Comparison of ENCODE assay signal across 10 mouse cellular contexts in the genomic region with DNA sequence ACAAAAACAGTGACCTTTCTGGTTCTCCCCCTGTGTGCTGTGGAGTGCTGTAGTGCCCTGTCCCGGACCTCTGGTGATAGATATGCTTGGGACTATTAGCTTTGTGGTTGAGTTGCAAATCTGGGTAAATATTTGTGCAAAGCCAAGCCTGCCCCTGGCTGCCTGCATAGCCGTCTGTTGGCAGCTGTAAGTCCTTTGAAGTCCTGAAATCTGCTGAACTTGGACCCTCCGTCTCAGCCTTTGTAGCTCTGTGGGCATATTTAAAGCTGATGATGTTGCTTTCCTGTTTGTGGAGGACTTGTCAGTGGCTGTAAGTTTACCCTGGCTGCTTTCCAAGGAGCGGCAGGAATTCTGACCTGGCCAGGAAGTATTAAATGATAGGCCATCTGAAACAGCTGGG.
DNase-seq lines count a peak whose midpoint lies in the region; ATAC-seq and TF ChIP-seq lines count a peak whose summit lies in the region.
"Had no signal": no experiment of that assay in that cellular context is flagged by ENCODE, and none has a peak within 500 bp of the region (broad histone marks: within the 10 kb centered on the region; RNA-seq: fewer than 3 reads in every experiment).

No protein-coding gene starts in this region.

- no peaks in the 10 kb centered on the region for H3K36me3 ChIP-seq in heart, embryonic 13.5 days
- no peaks in the 10 kb centered on the region for H3K36me3 ChIP-seq in heart, adult 2 months (ENCODE audit: control insufficient read depth, insufficient read depth, low read length)
- no peaks in the 10 kb centered on the region for H3K36me3 ChIP-seq in embryonic facial prominence, embryonic 11.5 days (replicated peaks; ENCODE audit: control insufficient read depth, insufficient read depth, low read depth, low read length)
- H3K36me3 ChIP-seq in lung, postnatal 0 days (ENCODE audit: insufficient read depth, low read length), result no peaks in the 10 kb centered on the region
- H3K36me3 ChIP-seq: neural tube, embryonic 13.5 days had no signal

- no peaks in the 10 kb centered on the region for H3K9me3 ChIP-seq in heart, embryonic 13.5 days
- no peaks in the 10 kb centered on the region for H3K9me3 ChIP-seq in embryonic facial prominence, embryonic 11.5 days (replicated peaks; ENCODE audit: control insufficient read depth, low read length)
- no peaks in the 10 kb centered on the region for H3K9me3 ChIP-seq in lung, postnatal 0 days (ENCODE audit: low read length)
- H3K9me3 ChIP-seq: neural tube, embryonic 13.5 days had no signal

- H3K4me3 ChIP-seq in heart, embryonic 13.5 days, result no peak overlapping the region
- no peak overlapping the region for H3K4me3 ChIP-seq in heart, adult 2 months
- no peak overlapping the region for H3K4me3 ChIP-seq in embryonic facial prominence, embryonic 11.5 days (ENCODE audit: low read depth, low read length)
- no peak overlapping the region for H3K4me3 ChIP-seq in lung, postnatal 0 days (ENCODE audit: low read depth, low read length)
- H3K4me3 ChIP-seq: erythroblast, embryonic 14.5 days; neural tube, embryonic 13.5 days had no signal

- no peak for ATAC-seq in heart, embryonic 13.5 days (ENCODE audit: extremely low read depth, insufficient number of reproducible peaks, low FRiP score, low TSS enrichment)
- no peak for ATAC-seq in embryonic facial prominence, embryonic 11.5 days (replicated peaks; ENCODE audit: insufficient number of reproducible peaks, low FRiP score, low TSS enrichment, low read depth)
- ATAC-seq in lung, postnatal 0 days, result peak; percentile 66

- no peak for TF ChIP-seq EP300 in heart, adult 2 months (IDR thresholded peaks at IDR 0.05; ENCODE audit: insufficient read depth, low read depth, low read length)
- no peak for TF ChIP-seq EP300 in lung, postnatal 0 days (IDR thresholded peaks at IDR 0.05)

- intact Hi-C loops in heart, adult 2 months (cut with DNase I), result no loop called here

- H3K4me2 ChIP-seq in heart, embryonic 13.5 days, result peak overlapping the region; percentile 4
- no peak overlapping the region for H3K4me2 ChIP-seq in embryonic facial prominence, embryonic 11.5 days (ENCODE audit: low read depth, low read length)
- no peak overlapping the region for H3K4me2 ChIP-seq in lung, postnatal 0 days (replicated peaks; ENCODE audit: low read depth, low read length)
- H3K4me2 ChIP-seq: neural tube, embryonic 13.5 days had no signal

- no peak for DNase-seq in heart, adult 2 months
- peak; percentile 30 for DNase-seq in embryonic facial prominence, embryonic 11.5 days (ENCODE audit: low spot score)
- DNase-seq in kidney, postnatal 14 days, result peak; percentile 77
- DNase-seq in lung, postnatal 0 days (ENCODE audit: low spot score), result peak; percentile 56
- no peak for DNase-seq in cerebellum, adult 9-10 months
- no peak for DNase-seq in right cerebral cortex, postnatal 14 days
- DNase-seq in frontal cortex, postnatal 36 days (ENCODE audit: low spot score in 2 of 2), result no peak

- H3K79me2 ChIP-seq in heart, adult 2 months (replicated peaks; ENCODE audit: control insufficient read depth, insufficient read depth, low read length), result no peaks in the 10 kb centered on the region; the same call in 1 of the 2 replicates

- H3K27ac ChIP-seq in heart, embryonic 13.5 days (replicated peaks), result peak overlapping the region; percentile 70
- no peak overlapping the region for H3K27ac ChIP-seq in heart, adult 2 months
- 0 out of 2 replicates have a peak overlapping the region, but pooled peaks have one; percentile 28 for H3K27ac ChIP-seq in embryonic facial prominence, embryonic 11.5 days (replicated peaks; ENCODE audit: low read depth, low read length)
- no peak overlapping the region for H3K27ac ChIP-seq in lung, postnatal 0 days (ENCODE audit: low read length)
- H3K27ac ChIP-seq: neural tube, embryonic 13.5 days had no signal

- peak overlapping the region; percentile 15 for H3K9ac ChIP-seq in heart, embryonic 13.5 days
- no peak overlapping the region for H3K9ac ChIP-seq in heart, adult 2 months (ENCODE audit: low read depth, low read length)
- no peak overlapping the region for H3K9ac ChIP-seq in embryonic facial prominence, embryonic 11.5 days (replicated peaks; ENCODE audit: low read length)
- no peak overlapping the region for H3K9ac ChIP-seq in lung, postnatal 0 days (replicated peaks; ENCODE audit: low read depth)
- H3K9ac ChIP-seq: neural tube, embryonic 13.5 days had no signal

- peaks cover 57% of the 10 kb centered on the region for H3K4me1 ChIP-seq in heart, embryonic 13.5 days
- peaks cover 7% of the 10 kb centered on the region for H3K4me1 ChIP-seq in heart, adult 2 months (ENCODE audit: control insufficient read depth, insufficient read depth, low read length)
- H3K4me1 ChIP-seq in embryonic facial prominence, embryonic 11.5 days (ENCODE audit: control insufficient read depth, insufficient read depth, low read length), result no peaks in the 10 kb centered on the region; the same call in none of the 2 replicates
- peaks cover 8% of the 10 kb centered on the region; the same call in 1 of the 2 replicates for H3K4me1 ChIP-seq in lung, postnatal 0 days (ENCODE audit: insufficient read depth, low read depth, low read length)

- no peak for TF ChIP-seq CTCF in heart, adult 2 months (IDR thresholded peaks at IDR 0.05)
- no peak for TF ChIP-seq CTCF in lung, postnatal 0 days (IDR thresholded peaks at IDR 0.05)

- TF ChIP-seq POLR2A in heart, adult 2 months (IDR thresholded peaks at IDR 0.05; ENCODE audit: insufficient read depth, low read depth, low read length), result no peak

- WGBS in heart, embryonic 13.5 days, result 7% methylated on average over 4 of the region's 4 CpGs
- 10% methylated on average over 4 of the region's 4 CpGs for WGBS in heart, adult 2 months
- 21% methylated on average over 4 of the region's 4 CpGs for WGBS in embryonic facial prominence, embryonic 11.5 days
- WGBS in lung, postnatal 0 days, result 4% methylated on average over 4 of the region's 4 CpGs

- no peaks in the 10 kb centered on the region for H3K27me3 ChIP-seq in heart, embryonic 13.5 days (replicated peaks)
- H3K27me3 ChIP-seq in heart, adult 2 months (ENCODE audit: control insufficient read depth, insufficient read depth, low read length), result no peaks in the 10 kb centered on the region
- no peaks in the 10 kb centered on the region for H3K27me3 ChIP-seq in embryonic facial prominence, embryonic 11.5 days (ENCODE audit: control insufficient read depth, insufficient read depth, low read length)
- no peaks in the 10 kb centered on the region for H3K27me3 ChIP-seq in lung, postnatal 0 days (replicated peaks; ENCODE audit: insufficient read depth, low read length)
- H3K27me3 ChIP-seq: neural tube, embryonic 13.5 days had no signal

Comparison
In these comparisons a context has a peak if more than half of its experiments do, and no peak if none do; other contexts are left out.
1. H3K27ac ChIP-seq: peak in heart, embryonic 13.5 days (single experiment) and embryonic facial prominence, embryonic 11.5 days (single experiment); none in heart, adult 2 months (single experiment) and lung, postnatal 0 days (single experiment).
2. DNase-seq: peak in embryonic facial prominence, embryonic 11.5 days (single experiment), kidney, postnatal 14 days (single experiment) and lung, postnatal 0 days (single experiment); none in heart, adult 2 months (0 of 2), cerebellum, adult 9-10 months (single experiment), right cerebral cortex, postnatal 14 days (single experiment) and frontal cortex, postnatal 36 days (0 of 2).